Mouse (Mus musculus): ENCODE results near the gene Rab3d. TPM values are rescaled to one million over a fixed set of nuclear protein-coding genes. Genes with fewer than 3 reads are reported as not detected.
A peak's percentile ranks its signal among the peaks of the same experiment; 100 is the strongest.

Rab3d gene
- polyA plus RNA-seq, 1 experiment from 2014 or later, result 14.2 TPM

- Histone ChIP-seq H3K4me3 (ENCODE audit: low read length) (no peak overlapping the region), H3K9ac (replicated peaks; ENCODE audit: low read length) (no peak overlapping the region), H3K27me3 (ENCODE audit: insufficient read depth, low read length) (no peaks in the 10 kb centered on the region), H3K4me1 (ENCODE audit: insufficient read depth, low read length) (peaks cover 5% of the 10 kb centered on the region; the same call in 1 of the 2 replicates), H3K4me2 (replicated peaks; ENCODE audit: low read depth, low read length) (no peak overlapping the region), H3K36me3 (ENCODE audit: insufficient read depth, low read length) (no peaks in the 10 kb centered on the region), H3K9me3 (ENCODE audit: low read length) (peaks cover 4% of the 10 kb centered on the region; the same call in 1 of the 2 replicates), H3K27ac (ENCODE audit: low read length) (peak overlapping the region; percentile 64)
- no peak for ATAC-seq (ENCODE audit: low FRiP score, low TSS enrichment)
- 79% methylated on average over 2 of the region's 2 CpGs for WGBS
Observed at GRCm38 (mm10) chr9:21857501-21857900, 60.5 kb downstream of the Rab3d start.

Other genes starting within 250 kb of the Rab3d start
- 30.6 and 33.2 TPM in 2 replicates for gene Ldlr, start 194.7 kb downstream of the Rab3d start, polyA plus RNA-seq (2015; fragmentation: Nextera tagmentation; extraction: Ambion mirVana)
- 120 and 134 TPM in 2 replicates for gene Spc24, start 157.9 kb downstream of the Rab3d start, polyA plus RNA-seq (2015; fragmentation: Nextera tagmentation; extraction: Ambion mirVana)
- 18.7 and 19.7 TPM in 2 replicates for gene Kank2, start 119.4 kb downstream of the Rab3d start, polyA plus RNA-seq (2015; fragmentation: Nextera tagmentation; extraction: Ambion mirVana)
- gene Angptl8, start 82.7 kb downstream of the Rab3d start, polyA plus RNA-seq (2015; fragmentation: Nextera tagmentation; extraction: Ambion mirVana), result 5.4 and 6.0 TPM in 2 replicates
- gene Dock6, start 65.6 kb downstream of the Rab3d start, polyA plus RNA-seq (2015; fragmentation: Nextera tagmentation; extraction: Ambion mirVana), result 46.8 and 47.1 TPM in 2 replicates
- 5.4 and 6.0 TPM in 2 replicates for gene Ccdc159, start 9.3 kb upstream of the Rab3d start, polyA plus RNA-seq (2015; fragmentation: Nextera tagmentation; extraction: Ambion mirVana)
- gene Tmem205, start 9.4 kb upstream of the Rab3d start, polyA plus RNA-seq (2015; fragmentation: Nextera tagmentation; extraction: Ambion mirVana), result 70.3 and 75.4 TPM in 2 replicates
- gene Plppr2, start 18.8 kb upstream of the Rab3d start, polyA plus RNA-seq (2015; fragmentation: Nextera tagmentation; extraction: Ambion mirVana), result 10.4 and 10.7 TPM in 2 replicates
- gene Swsap1, start 37.6 kb upstream of the Rab3d start, polyA plus RNA-seq (2015; fragmentation: Nextera tagmentation; extraction: Ambion mirVana), result 9.0 TPM in 2 replicates
- gene Epor, start 45.3 kb upstream of the Rab3d start, polyA plus RNA-seq (2015; fragmentation: Nextera tagmentation; extraction: Ambion mirVana), result 11.8 and 15.7 TPM in 2 replicates
- gene Rgl3, start 71.3 kb upstream of the Rab3d start, polyA plus RNA-seq (2015; fragmentation: Nextera tagmentation; extraction: Ambion mirVana), result 33.9 and 34.2 TPM in 2 replicates
- gene Ccdc151, start 84.4 kb upstream of the Rab3d start, polyA plus RNA-seq (2015; fragmentation: Nextera tagmentation; extraction: Ambion mirVana), result 1.9 TPM in 2 replicates
- gene Prkcsh, start 84.6 kb upstream of the Rab3d start, polyA plus RNA-seq (2015; fragmentation: Nextera tagmentation; extraction: Ambion mirVana), result 157 and 161 TPM in 2 replicates
- 0.10 and 0.37 TPM in 2 replicates for gene Elavl3, start 133.8 kb upstream of the Rab3d start, polyA plus RNA-seq (2015; fragmentation: Nextera tagmentation; extraction: Ambion mirVana)
- not detected in 2 replicates for gene Gm49318, start 153.1 kb upstream of the Rab3d start, polyA plus RNA-seq (2015; fragmentation: Nextera tagmentation; extraction: Ambion mirVana)
- 11.6 and 14.2 TPM in 2 replicates for gene Zfp653, start 153.2 kb upstream of the Rab3d start, polyA plus RNA-seq (2015; fragmentation: Nextera tagmentation; extraction: Ambion mirVana)
- gene Ecsit, start 167.2 kb upstream of the Rab3d start, polyA plus RNA-seq (2015; fragmentation: Nextera tagmentation; extraction: Ambion mirVana), result 54.4 and 62.7 TPM in 2 replicates
- gene Cnn1, start 181.0 kb upstream of the Rab3d start, polyA plus RNA-seq (2015; fragmentation: Nextera tagmentation; extraction: Ambion mirVana), result 13.3 and 49.9 TPM in 2 replicates
- gene Elof1, start 199.0 kb upstream of the Rab3d start, polyA plus RNA-seq (2015; fragmentation: Nextera tagmentation; extraction: Ambion mirVana), result 195 and 203 TPM in 2 replicates
- 5.8 and 6.7 TPM in 2 replicates for gene Acp5, start 217.5 kb upstream of the Rab3d start, polyA plus RNA-seq (2015; fragmentation: Nextera tagmentation; extraction: Ambion mirVana)
- gene Pigyl, start 238.7 kb upstream of the Rab3d start, polyA plus RNA-seq (2015; fragmentation: Nextera tagmentation; extraction: Ambion mirVana), result 70.2 and 72.4 TPM in 2 replicates